Mouse (Mus musculus) adrenal gland, adult 10 weeks (tissue): Measurements from ENCODE around the gene Ccn5. TPM values are rescaled to one million over a fixed set of nuclear protein-coding genes. Genes with fewer than 3 reads are reported as not detected.

Source experiments
- polyA plus RNA-seq: library from polyadenylated mRNA; stranded (reverse); fragments of 350-450 nt; fragmentation: Illumina TruSeq; extraction: RNeasy Lipid Tissue Mini Kit (QIAGEN cat#74804); gene quantifications from one replicate; pipeline ENCODE4 v1.2.3, GENCODE M21; 2014; ENCODE audit warnings: low read depth, low replicate concordance

Gene Ccn5
- not detected for polyA plus RNA-seq

DNA sequence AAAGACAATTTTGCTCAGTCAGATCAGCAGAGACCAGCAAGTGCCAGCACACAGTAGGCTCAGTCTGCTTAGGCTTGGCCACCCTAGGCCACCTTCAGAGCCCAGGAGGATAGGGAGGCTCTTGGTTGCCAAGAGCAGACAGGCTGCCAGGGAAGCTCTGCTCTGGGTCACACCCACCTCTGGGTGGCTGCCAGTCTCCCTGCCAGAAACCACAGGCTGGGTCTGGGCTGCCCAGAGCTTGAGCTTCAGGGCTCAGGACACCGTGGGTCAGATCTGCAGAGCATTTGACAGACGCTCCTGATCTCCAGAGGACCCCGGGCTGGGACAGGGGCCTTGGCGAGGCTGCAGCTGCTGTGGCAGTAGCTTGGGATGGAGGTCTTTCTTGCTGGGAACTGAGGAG is at the start of gene Ccn5:
Gene Ccn5 (plus strand): TSS at position 255 of the 400 bp plus-strand sequence.

DNA sequence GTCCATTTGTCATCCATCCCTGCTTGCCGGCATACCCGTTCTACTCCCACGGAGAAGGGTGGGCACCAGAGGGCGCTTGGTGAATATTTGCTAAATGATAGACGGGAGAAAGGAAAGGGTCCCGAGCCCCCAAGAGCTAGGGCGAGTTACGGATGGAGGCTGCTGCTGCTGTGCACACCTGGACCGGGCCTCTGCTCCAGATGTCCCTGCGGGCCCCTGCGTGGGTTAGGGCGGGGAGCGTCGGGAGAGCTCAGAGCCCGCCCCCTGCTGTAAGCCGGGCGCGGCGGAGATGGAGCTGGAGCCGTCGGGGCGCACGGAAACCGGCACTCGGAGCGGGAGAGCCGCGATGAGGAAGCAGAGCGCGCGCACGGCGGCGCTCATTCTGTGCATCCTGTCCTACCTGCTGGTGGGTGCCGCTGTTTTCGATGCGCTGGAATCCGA is 32.8 kb downstream of the Ccn5 start, which contains the start of gene Kcnk15:
Gene Kcnk15 (plus strand): TSS at position 191 of the 441 bp plus-strand sequence.

Other genes starting within 250 kb of the Ccn5 start
- gene Ttpal, start 218.5 kb upstream of the Ccn5 start, polyA plus RNA-seq = 35.2 TPM
- gene Serinc3, start 175.7 kb upstream of the Ccn5 start, polyA plus RNA-seq = 1,406 TPM
- gene Pkig, start 162.5 kb upstream of the Ccn5 start, polyA plus RNA-seq = 27.9 TPM
- gene Ada, start 70.6 kb upstream of the Ccn5 start, polyA plus RNA-seq = 0.35 TPM
- not detected for gene Kcnk15, start 32.8 kb downstream of the Ccn5 start, polyA plus RNA-seq
- 16.7 TPM for gene Rims4, start 97.8 kb downstream of the Ccn5 start, polyA plus RNA-seq
- 394 TPM for gene Ywhab, start 174.1 kb downstream of the Ccn5 start, polyA plus RNA-seq
- 1.6 TPM for gene Pabpc1l, start 204.6 kb downstream of the Ccn5 start, polyA plus RNA-seq
- gene Stk4, start 249.5 kb downstream of the Ccn5 start, polyA plus RNA-seq = 81.9 TPM